Mouse (Mus musculus) megakaryocyte, embryonic 14.5 days (primary cell): ENCODE results near the gene Gm17334.

Source experiments
- FLI1 ChIP-seq: IDR thresholded peaks from 2 replicates; pipeline ENCODE4 v1.6.1; 2012; ENCODE audit warnings: low read length, inconsistent platforms, mixed read lengths
- GATA1 ChIP-seq: IDR thresholded peaks from 3 replicates; pipeline ENCODE4 v1.6.1; 2012; ENCODE audit warnings: mixed read lengths, low read length, inconsistent platforms, borderline replicate concordance

GRCm38 (mm10) chr11:53783288-53783687 lies 10.3 kb upstream of the Gm17334 start:
- TF ChIP-seq GATA1 (no peak), FLI1 (no peak)
